Mouse (Mus musculus) ZHBTc4 (cell line): ENCODE results near the gene Nav2.

Experiments used
- DNase-seq: peaks from one replicate; pipeline ENCODE4 v3.0.0-alpha.2; 2011; ENCODE audit warnings: low read depth, low spot score

Gene Nav2

GRCm38 (mm10) chr7:48998595-48998994 is 90.1 kb downstream of the Nav2 start:
- no peak for DNase-seq

- DNase-seq = no peak
Observed at GRCm38 (mm10) chr7:49000816-49001215, 92.3 kb downstream of the Nav2 start.

- DNase-seq = no peak
Observed at GRCm38 (mm10) chr7:49004402-49004801, 95.9 kb downstream of the Nav2 start.

- DNase-seq = no peak
Observed at GRCm38 (mm10) chr7:49006886-49007285, 98.4 kb downstream of the Nav2 start.

- DNase-seq = no peak
Observed at GRCm38 (mm10) chr7:49010739-49011138, 102.2 kb downstream of the Nav2 start.

GRCm38 (mm10) chr7:49012027-49012426 is 103.5 kb downstream of the Nav2 start:
- no peak for DNase-seq

GRCm38 (mm10) chr7:49014480-49014879 is 106.0 kb downstream of the Nav2 start:
- DNase-seq = no peak

- DNase-seq = no peak
Observed at GRCm38 (mm10) chr7:49015297-49015696, 106.8 kb downstream of the Nav2 start.

GRCm38 (mm10) chr7:49016088-49016487 is 107.6 kb downstream of the Nav2 start:
- DNase-seq = no peak

GRCm38 (mm10) chr7:49017794-49018193 is 109.3 kb downstream of the Nav2 start:
- no peak for DNase-seq

- DNase-seq = no peak
Observed at GRCm38 (mm10) chr7:49018478-49018914, 110.0 kb downstream of the Nav2 start.

GRCm38 (mm10) chr7:49025026-49025815 is 116.7 kb downstream of the Nav2 start:
- no peak for DNase-seq

- no peak for DNase-seq
Observed at GRCm38 (mm10) chr7:49025991-49026390, 117.5 kb downstream of the Nav2 start.

- DNase-seq = no peak
Observed at GRCm38 (mm10) chr7:49026466-49026865, 118.0 kb downstream of the Nav2 start.

- DNase-seq = no peak
Observed at GRCm38 (mm10) chr7:49029282-49030012, 120.9 kb downstream of the Nav2 start.

- DNase-seq = no peak
Observed at GRCm38 (mm10) chr7:49032216-49032615, 123.7 kb downstream of the Nav2 start.

GRCm38 (mm10) chr7:49034253-49034652 is 125.7 kb downstream of the Nav2 start:
- DNase-seq = no peak

GRCm38 (mm10) chr7:49040163-49040562 is 131.6 kb downstream of the Nav2 start:
- DNase-seq = no peak

GRCm38 (mm10) chr7:49041334-49042070 is 133.0 kb downstream of the Nav2 start:
- no peak for DNase-seq

GRCm38 (mm10) chr7:49045499-49046346 is 137.2 kb downstream of the Nav2 start:
- DNase-seq = no peak

GRCm38 (mm10) chr7:49046347-49046989 is 138.0 kb downstream of the Nav2 start:
- DNase-seq = no peak
